Mouse (Mus musculus): ENCODE data around the gene Nudt10. TPM values are rescaled to one million over a fixed set of nuclear protein-coding genes. Genes with fewer than 3 reads are reported as not detected.
"Not testable (repeated sequence)": the region's sequence is repeated elsewhere in the genome, so short reads cannot be mapped to it uniquely, and the experiment has no call there.

Nudt10 gene
- 1 to 10 TPM in 1 of 4 experiments, under 1 TPM in 3; 0.80 to 1.1 (median 0.83) TPM for total RNA-seq (2022)

- not testable (repeated sequence) for DNase-seq (ENCODE audit: low spot score)
Measured at GRCm38 (mm10) chrX:6172823-6173640, at the start of gene Nudt10. Gene Nudt10 (minus strand): TSS chrX:6173015.

DNA sequence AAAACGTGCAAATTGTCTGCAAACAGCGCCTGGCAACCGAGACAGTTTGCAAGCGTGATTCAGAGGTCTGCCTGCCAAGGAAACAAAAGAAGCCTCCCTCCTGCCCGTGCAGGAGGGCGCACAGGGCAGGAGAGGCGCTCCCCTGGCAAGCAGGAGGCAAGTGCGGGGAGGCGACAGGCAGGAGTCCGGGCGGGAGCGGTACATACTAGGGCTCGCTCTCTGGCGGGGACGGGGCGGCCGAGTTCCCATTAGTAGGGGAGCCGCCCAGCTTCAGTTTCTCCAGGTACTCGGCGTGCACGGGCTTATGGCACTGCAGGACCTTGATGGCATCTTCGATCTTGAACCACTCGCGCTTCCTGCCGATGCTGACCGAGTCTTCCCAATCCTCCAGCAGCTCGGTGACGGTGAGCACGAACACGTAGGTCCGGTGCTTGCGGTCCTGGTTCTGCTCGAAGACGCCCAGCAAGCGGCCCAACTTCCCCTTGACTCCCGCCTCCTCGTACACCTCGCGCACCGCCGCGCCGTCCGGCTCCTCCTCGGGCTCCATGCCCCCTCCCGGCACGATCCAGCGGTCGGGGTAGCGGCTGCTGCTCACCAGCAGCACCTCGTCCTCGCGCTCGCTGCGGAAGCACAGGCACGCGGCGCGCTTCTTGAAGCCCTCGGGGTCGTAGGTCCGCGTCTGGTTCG is 536 bp downstream of the Nudt10 start:
- DNase-seq (ENCODE audit: low spot score): not testable (repeated sequence)

GRCm38 (mm10) chrX:6171718-6172117 is 1.1 kb downstream of the Nudt10 start:
- DNase-seq (ENCODE audit: low spot score): no peak

Other genes with a start within 250 kb of the Nudt10 start
- 1 to 10 TPM; 1.1 to 1.4 (median 1.3) TPM for gene Nudt11, start 125.6 kb downstream of the Nudt10 start, total RNA-seq (2022)
- gene AU022751, start 89.6 kb downstream of the Nudt10 start, total RNA-seq (2022): not detected
- gene Bmp15, start 147.7 kb upstream of the Nudt10 start, total RNA-seq (2022): not detected
- 10 to 100 TPM; 11.9 to 17.4 (median 14.1) TPM for gene Shroom4, start 226.8 kb upstream of the Nudt10 start, total RNA-seq (2022)